Mouse (Mus musculus) layer of hippocampus, adult 2 months (tissue): ENCODE measurements around the gene Lrtm2. TPM values are rescaled to one million over a fixed set of nuclear protein-coding genes. Genes with fewer than 3 reads are reported as not detected.

Experiments
- DNase-seq, 2 experiments: peaks; one replicate each; pipeline ENCODE4 v3.0.0; 2022; ENCODE audit warnings: low spot score in 2 of 2
- H3K27ac ChIP-seq: fragments of 200-600 bp; 2 replicates; pipeline ENCODE4 v1.8.1; 2022
- H3K4me3 ChIP-seq: fragments of 200-600 bp; 2 replicates; pipeline ENCODE4 v1.8.1; 2022; ENCODE audit warnings: mild to moderate bottlenecking
- CTCF ChIP-seq: fragments of 200-600 bp; conservative IDR thresholded peaks from 2 replicates; pipeline ENCODE4 v1.8.1; 2022; ENCODE audit warnings: antibody characterized with exemption, mild to moderate bottlenecking, moderate library complexity
- total RNA-seq, 2 experiments: library from RNA; stranded (reverse); gene quantifications; 2 replicates each; pipeline ENCODE4 v1.2.3; 2021

Lrtm2 gene
- total RNA-seq, 2 experiments from 2014 or later: 43.3 to 44.6 TPM

DNA sequence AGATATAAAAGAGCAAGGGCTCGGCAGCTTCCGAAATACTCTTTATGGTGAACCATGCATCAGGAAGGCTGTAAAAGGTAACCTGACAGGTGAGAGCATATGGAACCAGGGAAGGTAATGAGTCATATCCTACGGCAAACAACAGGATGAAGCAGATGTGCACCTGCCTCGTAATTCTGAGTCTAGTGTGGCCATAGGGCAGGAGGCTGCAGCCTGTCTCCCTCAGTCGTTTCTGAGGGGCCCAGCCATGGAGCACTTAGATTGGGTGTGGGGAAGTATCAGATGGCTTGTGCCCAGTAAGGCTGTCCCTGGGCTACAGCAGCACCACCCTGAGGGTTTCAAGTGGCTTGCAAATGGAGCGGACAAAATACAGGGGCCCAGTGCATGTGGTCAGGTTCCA, 21.9 kb upstream of the Lrtm2 start:
- no peak overlapping the region for H3K4me3 ChIP-seq
- no peak for TF ChIP-seq CTCF
- DNase-seq: no peak
- no peak overlapping the region for H3K27ac ChIP-seq

DNA sequence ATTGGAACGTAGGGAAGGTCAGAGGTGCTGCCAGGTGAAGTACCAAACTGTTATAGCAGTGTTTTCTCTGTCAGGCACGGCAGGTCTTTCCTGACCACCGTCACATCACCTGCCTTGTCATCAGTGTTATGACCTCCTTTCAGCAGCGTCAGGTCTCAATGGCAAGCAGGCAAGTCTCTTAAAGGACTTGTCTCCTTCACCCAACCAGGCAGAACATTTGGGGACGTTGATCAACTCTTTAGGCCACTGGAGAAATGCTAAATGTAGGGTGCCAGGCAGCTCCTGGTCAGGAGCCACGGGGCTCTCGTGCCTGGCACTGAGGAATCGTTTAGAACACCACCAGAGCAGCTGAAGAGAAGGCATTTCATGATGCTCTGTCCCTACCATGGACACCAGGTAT, 21.1 kb upstream of the Lrtm2 start:
- Histone ChIP-seq H3K27ac (no peak overlapping the region), H3K4me3 (no peak overlapping the region)
- no peak for TF ChIP-seq CTCF
- no peak for DNase-seq

DNA sequence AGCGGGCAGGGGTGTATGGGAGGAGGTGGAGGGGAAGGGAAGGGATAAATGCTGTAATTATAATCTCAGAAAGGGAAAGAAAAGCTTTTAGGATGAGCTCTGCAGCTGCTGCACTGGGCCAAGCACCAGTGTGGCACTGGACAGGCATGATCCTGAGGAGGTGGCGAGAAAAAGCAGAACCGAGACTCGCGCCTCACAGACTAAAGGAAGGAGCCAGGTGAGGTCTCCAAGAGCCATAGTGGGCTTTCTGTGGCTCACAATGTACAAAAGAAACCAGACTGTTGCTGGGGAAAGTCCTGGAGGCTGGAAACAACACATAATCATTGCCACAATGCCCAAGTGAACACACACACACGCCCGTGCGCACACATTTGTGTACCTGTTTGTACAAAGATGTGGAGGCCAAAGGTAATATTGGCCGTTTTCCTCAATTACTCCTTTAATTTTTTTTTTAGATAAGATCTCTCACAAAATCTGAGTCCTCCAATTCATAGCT, 20.2 kb upstream of the Lrtm2 start:
- H3K27ac ChIP-seq: no peak overlapping the region

DNA sequence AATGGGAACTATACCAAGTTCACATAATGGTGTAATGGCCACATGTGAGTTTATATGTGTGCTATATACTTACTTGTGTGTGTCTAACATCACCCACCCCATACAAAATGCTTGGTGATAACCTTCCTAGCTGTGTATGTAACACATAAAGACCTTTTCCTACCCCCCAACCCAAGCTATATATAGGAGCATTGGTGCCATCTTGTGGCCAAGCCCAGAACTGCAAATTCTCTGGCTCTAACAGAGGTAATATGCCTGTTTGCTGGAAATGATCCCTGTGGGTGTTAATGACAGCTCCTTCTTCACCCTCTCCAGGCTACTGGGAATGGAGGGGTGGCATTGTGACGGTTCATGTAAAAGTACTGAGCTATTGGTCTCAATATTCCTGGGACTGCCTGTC, 17.7 kb upstream of the Lrtm2 start:
- Histone ChIP-seq H3K27ac (no peak overlapping the region), H3K4me3 (no peak overlapping the region)
- peak; percentile 74 to 91 for DNase-seq
- TF ChIP-seq CTCF: peak; percentile 99

More for the DNA sequence above, 20.2 kb upstream of the Lrtm2 start:
- TF ChIP-seq CTCF: no peak
- no peak for DNase-seq
- no peak overlapping the region for H3K4me3 ChIP-seq

DNA sequence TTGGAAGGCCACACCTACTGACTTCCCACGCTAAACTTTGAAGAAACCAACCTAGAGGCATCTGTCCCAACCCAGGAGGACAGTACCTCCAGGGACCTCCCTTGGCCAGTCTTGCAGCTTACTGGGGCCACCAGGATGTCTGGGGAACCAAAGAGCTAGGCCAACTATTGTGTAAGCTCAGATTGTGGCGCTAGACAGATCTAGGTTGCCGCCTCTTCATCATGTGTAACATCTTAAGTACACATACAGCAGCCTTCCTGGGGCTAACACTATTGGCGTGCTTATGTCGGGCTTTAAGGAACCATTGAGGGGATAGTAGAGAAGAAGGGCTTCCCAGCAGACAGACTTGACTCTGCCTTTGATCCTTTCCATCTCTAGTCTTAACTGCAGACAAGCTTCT, 17.2 kb upstream of the Lrtm2 start:
- Histone ChIP-seq H3K4me3 (no peak overlapping the region), H3K27ac (no peak overlapping the region)
- DNase-seq: no peak
- TF ChIP-seq CTCF: no peak

DNA sequence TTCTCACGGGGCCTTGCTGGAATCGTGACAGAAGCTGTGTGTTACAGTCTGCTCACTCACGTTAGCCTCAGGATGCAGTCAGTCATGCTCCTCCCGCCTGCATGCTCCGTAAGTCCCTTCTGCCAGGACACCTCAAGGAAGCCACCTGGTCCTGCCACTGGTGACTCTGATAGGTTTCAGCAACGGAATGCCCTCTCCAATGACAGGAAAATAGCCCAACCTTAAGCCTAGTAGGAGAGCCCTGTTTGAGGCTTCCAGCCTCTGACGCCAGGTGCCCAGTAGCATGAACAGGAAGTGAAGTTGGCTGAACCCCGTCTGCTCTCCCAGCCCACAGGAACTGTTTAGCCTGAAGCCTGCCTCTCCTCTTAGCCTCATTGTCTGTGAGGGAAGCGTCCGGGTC, 15.7 kb upstream of the Lrtm2 start:
- DNase-seq: no peak
- no peak overlapping the region for H3K4me3 ChIP-seq
- no peak overlapping the region for H3K27ac ChIP-seq
- no peak for TF ChIP-seq CTCF

DNA sequence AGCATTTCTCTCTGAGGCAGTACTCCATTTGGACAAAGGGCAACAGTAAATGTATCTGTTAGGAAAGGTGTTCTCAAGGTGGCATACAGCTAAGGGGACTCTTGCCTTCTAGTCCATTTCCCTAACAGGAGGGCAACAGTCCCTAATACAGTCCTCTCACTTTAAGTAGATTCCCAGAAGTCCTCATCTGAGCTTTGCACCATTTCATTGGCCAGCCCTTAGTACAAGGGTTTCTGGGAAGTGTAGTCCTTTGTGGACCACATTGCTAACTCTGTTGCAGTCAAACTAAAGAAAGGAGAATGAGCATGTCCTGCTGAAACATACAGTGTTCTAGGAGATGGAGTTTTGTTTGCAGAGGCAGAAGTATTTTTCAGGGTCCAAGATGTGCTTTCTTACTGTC, 10.8 kb upstream of the Lrtm2 start:
- DNase-seq: peak in 1 of 2 experiments; percentile 71
- TF ChIP-seq CTCF: no peak
- H3K4me3 ChIP-seq: no peak overlapping the region
- H3K27ac ChIP-seq: no peak overlapping the region

DNA sequence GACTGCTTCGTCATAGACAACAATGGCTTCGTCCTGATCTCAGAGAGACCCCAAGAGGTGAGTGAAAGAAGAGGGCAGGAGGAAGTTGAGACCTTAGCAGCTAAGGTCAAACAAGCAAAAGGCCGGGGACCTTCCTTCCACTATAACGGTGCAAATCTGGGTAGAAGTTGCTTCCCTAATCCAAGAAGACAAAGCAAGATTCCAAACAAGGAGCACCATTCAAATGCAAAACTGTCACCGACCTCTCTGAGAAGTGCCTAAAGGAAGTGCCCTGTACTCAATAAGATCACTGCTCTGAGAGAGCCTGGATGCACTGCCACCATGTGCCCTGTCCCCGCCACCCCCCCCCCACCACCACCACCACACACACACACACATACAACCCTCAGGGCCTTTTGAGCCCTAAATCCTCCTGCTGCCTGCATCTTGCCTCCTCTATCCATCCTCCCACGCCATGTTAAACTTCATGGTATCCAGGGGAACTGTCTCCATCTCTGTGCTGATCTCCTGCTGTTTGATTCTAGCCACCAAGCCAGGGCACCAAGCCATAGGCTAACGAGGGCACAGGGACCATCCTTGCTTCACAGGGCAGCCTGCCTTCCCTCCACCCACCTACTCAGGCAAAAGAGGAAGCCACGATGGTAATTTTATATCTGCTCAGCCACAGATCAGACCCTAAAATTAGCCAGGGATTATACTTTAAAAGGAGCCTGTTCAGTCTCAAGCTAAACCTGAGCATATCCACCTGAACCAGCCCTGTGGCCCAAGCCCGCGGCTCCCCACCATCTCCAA, 7.8 kb upstream of the Lrtm2 start:
- TF ChIP-seq CTCF: no peak
- H3K27ac ChIP-seq: no peak overlapping the region
- DNase-seq: no peak
- no peak overlapping the region for H3K4me3 ChIP-seq

DNA sequence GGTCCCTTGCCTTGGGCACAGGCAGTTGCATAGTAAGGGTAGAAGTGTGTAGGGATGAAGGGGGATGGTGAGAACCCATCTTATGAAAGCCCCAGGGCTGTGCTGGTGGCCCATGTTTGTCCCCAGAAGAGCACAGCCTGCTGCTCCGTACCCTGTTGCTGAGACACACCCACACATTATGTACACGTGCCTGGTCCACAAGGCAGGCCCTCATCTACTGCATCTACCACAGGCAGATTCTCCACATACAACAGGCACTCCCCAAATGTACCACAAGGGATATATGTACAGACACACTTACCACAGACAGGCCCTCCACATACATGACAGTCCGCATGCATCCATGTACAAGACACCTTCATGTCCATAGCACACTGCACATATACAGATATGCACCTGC, 6.7 kb upstream of the Lrtm2 start:
- no peak; the same call in 1 of the 2 replicates for TF ChIP-seq CTCF
- no peak for DNase-seq
- no peak overlapping the region for H3K27ac ChIP-seq
- no peak overlapping the region for H3K4me3 ChIP-seq

DNA sequence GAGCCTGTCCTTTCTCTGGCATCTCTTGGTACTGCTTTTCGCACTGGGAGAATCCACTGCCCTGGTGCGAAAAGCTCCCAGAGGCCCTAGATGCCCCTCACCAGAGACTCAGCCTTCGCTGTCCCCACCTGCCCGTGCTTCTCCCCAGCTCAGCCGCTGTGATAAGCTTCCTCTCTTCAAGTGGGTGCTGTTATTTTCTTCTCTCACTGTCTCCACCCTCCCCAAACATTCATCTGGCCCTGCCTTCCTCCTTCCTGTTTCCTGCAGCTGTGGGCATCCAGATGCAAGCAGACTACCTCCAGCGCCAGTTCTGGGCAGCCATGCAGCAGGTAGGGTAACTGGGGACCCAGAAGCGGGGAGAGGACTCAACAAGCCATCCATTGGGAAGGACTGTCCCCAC, 5.6 kb upstream of the Lrtm2 start:
- Histone ChIP-seq H3K27ac (no peak overlapping the region), H3K4me3 (no peak overlapping the region)
- no peak for DNase-seq
- no peak for TF ChIP-seq CTCF

DNA sequence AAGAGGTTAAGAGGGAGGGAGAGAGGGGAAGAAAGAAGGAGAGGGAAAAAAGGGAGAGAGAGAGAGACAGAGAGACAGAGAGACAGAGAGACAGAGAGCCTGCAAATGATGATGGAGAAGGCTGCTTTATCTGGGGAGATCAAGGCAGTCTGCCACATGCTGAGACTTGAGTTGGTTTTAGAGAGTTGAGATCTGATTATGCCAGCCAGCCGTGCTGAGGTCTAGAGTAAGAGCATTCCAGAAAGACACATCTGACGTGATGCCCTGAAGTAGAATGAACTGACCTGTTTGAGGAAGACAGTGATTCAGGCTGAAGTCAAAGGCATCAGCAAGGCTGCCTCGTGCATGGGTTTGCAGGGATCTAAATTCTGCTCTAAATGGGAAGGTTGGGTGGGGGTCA, 3.3 kb upstream of the Lrtm2 start:
- no peak overlapping the region for H3K4me3 ChIP-seq
- DNase-seq: no peak
- no peak overlapping the region for H3K27ac ChIP-seq
- no peak for TF ChIP-seq CTCF

DNA sequence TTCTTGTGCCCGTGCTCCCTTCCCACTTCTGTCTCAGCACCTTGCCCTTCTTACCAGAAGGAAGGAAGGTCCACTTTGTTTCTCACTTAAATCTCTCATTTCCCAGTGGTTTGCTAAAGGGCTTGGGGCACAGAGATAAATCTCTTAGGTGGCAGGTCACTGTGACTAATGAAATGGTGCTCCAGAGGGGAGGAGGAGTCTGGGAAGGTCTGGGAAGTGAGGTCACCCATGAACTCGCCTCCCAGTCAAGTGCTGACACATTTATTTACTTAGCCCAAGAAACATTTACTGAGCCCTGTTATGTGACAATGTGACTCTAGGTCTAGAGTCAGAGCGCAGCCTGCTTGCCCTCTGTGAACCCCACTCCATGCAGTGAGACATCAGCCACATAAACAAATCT, 2.6 kb upstream of the Lrtm2 start:
- no peak for DNase-seq
- no peak overlapping the region for H3K27ac ChIP-seq
- no peak overlapping the region for H3K4me3 ChIP-seq
- TF ChIP-seq CTCF: no peak

DNA sequence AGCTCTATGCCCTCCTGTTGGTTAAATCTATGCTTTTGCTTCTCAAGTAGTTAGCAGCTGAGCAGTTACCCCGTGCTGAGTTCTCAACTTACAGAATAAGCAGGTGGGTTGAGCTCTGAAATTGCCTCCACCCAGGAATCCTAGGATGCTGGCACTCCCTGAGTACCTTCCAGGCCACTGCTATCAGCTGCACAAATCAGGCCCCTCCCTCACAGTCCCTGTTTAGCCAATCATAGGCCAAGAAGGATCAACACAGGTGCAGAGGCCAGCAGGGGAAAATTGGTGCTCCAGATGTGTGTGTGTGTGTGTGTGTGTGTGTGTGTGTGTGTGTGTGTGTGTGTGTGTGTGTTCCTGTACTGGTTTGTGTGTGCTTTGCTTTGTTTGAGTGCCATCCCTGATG, 1.5 kb upstream of the Lrtm2 start:
- Histone ChIP-seq H3K27ac (no peak overlapping the region), H3K4me3 (no peak overlapping the region)
- TF ChIP-seq CTCF: no peak
- DNase-seq: no peak

DNA sequence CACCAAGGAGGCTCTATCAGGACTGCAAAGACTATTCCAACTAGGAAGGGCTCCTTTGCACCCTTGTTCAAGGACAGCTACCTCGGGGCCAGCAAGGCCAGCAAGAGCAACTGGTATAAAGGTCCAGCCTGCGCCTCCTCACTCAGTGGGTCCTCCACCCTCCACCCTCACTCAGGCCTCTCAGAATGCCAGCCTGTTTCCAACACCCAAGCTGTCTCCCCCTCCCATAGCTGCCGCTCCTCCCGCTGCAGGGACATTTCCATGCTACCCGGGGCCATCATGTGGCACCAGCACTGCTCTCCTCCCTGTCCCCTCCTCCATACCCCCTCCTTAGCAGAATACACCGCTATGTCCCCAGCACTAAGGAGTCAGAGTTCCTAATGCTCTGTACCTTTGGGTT, 630 bp downstream of the Lrtm2 start:
- Histone ChIP-seq H3K27ac (peak overlapping the region; percentile 96), H3K4me3 (peak overlapping the region; percentile 74)
- peak; percentile 15 to 34 for DNase-seq
- TF ChIP-seq CTCF: no peak
